Mouse (Mus musculus) G1E (cell line): ENCODE results near the gene Izumo1. TPM values are rescaled to one million over a fixed set of nuclear protein-coding genes. Genes with fewer than 3 reads are reported as not detected.

Experiments
- ATAC-seq: 2 replicates; pipeline ENCODE4 v1.8.0; 2016; ENCODE audit warnings: mild to moderate bottlenecking; ENCODE audit not compliant: insufficient number of reproducible peaks, poor library complexity, low FRiP score, severe bottlenecking; ENCODE audit errors: extremely low read depth
- DNase-seq: peaks from one replicate; pipeline ENCODE4 v3.0.0; 2012; ENCODE audit warnings: low spot score
- H3K27me3 ChIP-seq: 2 replicates; pipeline ENCODE4 v1.6.1; 2012; ENCODE audit warnings: mild to moderate bottlenecking, low read length, inconsistent platforms; ENCODE audit not compliant: insufficient read depth
- H3K36me3 ChIP-seq: replicated peaks from 2 replicates; pipeline ENCODE3; 2012; ENCODE audit warnings: mild to moderate bottlenecking, inconsistent platforms
- H3K4me1 ChIP-seq: 2 replicates; pipeline ENCODE4 v1.6.1; 2012; ENCODE audit warnings: low read depth, low read length, inconsistent platforms, mixed read lengths; ENCODE audit not compliant: insufficient read depth
- H3K4me3 ChIP-seq: 2 replicates; pipeline ENCODE4 v1.5.1; 2012; ENCODE audit warnings: low read depth, mild to moderate bottlenecking, inconsistent platforms, low read length, moderate library complexity, mixed read lengths
- H3K9me3 ChIP-seq: replicated peaks from 2 replicates; pipeline ENCODE4 v1.6.1; 2012; ENCODE audit warnings: inconsistent platforms
- CTCF ChIP-seq: IDR thresholded peaks from 2 replicates; pipeline ENCODE4 v1.5.1; 2012; ENCODE audit warnings: low read depth, low read length, inconsistent platforms, mixed read lengths
- GATA1 ChIP-seq: IDR thresholded peaks from 2 replicates; pipeline ENCODE4 v1.6.1; 2012; ENCODE audit warnings: borderline replicate concordance, low read length, inconsistent platforms, mixed read lengths
- GATA2 ChIP-seq: IDR thresholded peaks from 2 replicates; pipeline ENCODE4 v1.6.1; 2012; ENCODE audit warnings: low read depth, low read length, inconsistent platforms, borderline replicate concordance
- POLR2AphosphoS5 ChIP-seq: IDR thresholded peaks from 2 replicates; pipeline ENCODE4 v1.6.1; 2012; ENCODE audit warnings: low read depth, low read length, inconsistent platforms; ENCODE audit not compliant: insufficient replicate concordance
- TAL1 ChIP-seq: conservative IDR thresholded peaks from 2 replicates; pipeline ENCODE4 v1.6.1; 2012; ENCODE audit warnings: low read depth, low read length, inconsistent platforms, mixed read lengths
- polyA plus RNA-seq: library from polyadenylated mRNA; stranded (reverse); fragments of >175 nt; gene quantifications from 2 replicates; pipeline ENCODE4 v1.2.3, GENCODE M21; 2012
- total RNA-seq, 2 experiments: library from RNA; stranded (forward) in 1 of 2; stranded (reverse) in 1 of 2; fragments of 200-1000 nt in 1 of 2; fragments of >200 nt in 1 of 2; fragmentation: Nextera tagmentation in 1 of 2; gene quantifications; 2 replicates each; pipeline ENCODE4 v1.2.3; 2014 to 2017

Gene Izumo1
- total and polyA plus RNA-seq, 3 experiments, result 0.05 to 0.68 (median 0.10) TPM

DNA sequence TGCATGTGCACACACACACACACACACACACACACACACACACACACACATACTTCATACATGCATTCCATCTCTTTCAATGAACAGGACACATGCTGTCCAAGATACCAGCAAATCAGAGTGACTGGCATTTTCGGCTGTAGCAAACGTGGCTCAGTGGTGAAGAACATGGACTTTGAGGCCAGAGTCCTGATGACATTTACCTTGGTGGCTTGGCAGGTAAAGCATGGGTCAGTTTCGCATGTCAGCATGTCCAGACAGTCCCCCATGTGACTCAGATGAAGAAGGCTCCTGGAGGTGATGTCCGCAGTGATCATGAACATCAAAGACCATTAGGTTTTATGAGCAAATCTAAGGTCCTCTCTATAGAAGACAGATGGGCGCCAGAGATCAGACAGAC, 24.6 kb upstream of the Izumo1 start:
- DNase-seq (no peak), ATAC-seq (no peak)
- Histone ChIP-seq H3K36me3 (no peaks in the 10 kb centered on the region), H3K4me1 (peaks cover 34% of the 10 kb centered on the region), H3K9me3 (no peaks in the 10 kb centered on the region), H3K27me3 (peaks cover 29% of the 10 kb centered on the region), H3K4me3 (no peak overlapping the region)
- TF ChIP-seq TAL1 (no peak), GATA2 (no peak)

GRCm38 (mm10) chr7:45597527-45597926, 24.1 kb upstream of the Izumo1 start:
- Histone ChIP-seq H3K27me3 (peaks cover 29% of the 10 kb centered on the region), H3K36me3 (no peaks in the 10 kb centered on the region), H3K4me3 (no peak overlapping the region), H3K9me3 (no peaks in the 10 kb centered on the region), H3K4me1 (peaks cover 31% of the 10 kb centered on the region)
- no peak for TF ChIP-seq CTCF
- no peak for TF ChIP-seq GATA1
- no peak for TF ChIP-seq POLR2AphosphoS5
- TF ChIP-seq TAL1, result no peak
- TF ChIP-seq GATA2, result no peak
- DNase-seq (no peak), ATAC-seq (no peak)

- no peak for DNase-seq
- no peak for TF ChIP-seq TAL1
- no peak for TF ChIP-seq GATA2
- TF ChIP-seq GATA1, result no peak
- no peak for TF ChIP-seq POLR2AphosphoS5
- TF ChIP-seq CTCF, result no peak
Measured at GRCm38 (mm10) chr7:45598960-45599879, 22.4 kb upstream of the Izumo1 start.

DNA sequence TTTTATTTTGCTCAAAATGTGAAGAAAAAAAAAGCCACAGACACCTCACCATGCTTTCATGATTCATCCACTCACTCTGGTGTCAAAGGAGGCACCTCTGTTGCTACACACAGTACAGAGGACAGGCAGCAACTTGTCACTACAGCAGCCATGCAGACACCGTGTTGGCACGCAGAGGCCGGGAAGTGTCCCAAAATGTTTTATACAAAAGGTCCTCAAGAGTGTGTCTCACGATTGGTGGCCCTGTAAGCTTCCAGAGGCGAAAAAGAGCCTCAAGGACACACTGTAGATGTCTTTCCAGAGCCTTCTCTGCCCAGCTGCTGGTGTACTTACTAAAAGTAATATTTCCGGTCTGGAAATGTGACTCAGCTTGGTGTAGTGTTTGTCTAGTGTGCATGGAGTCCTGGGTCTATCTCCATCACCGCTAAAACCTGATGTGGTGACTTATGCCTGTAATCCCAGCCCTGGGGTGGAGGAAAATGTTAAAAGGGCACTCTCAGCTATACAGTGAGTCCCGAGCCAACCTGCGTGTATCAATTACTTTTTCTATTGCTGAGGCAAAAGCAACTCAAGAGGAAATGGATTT, 15.8 kb upstream of the Izumo1 start:
- H3K4me3 ChIP-seq, result no peak overlapping the region
- H3K27me3 ChIP-seq, result peaks cover 28% of the 10 kb centered on the region
- no peaks in the 10 kb centered on the region for H3K4me1 ChIP-seq
- no peak for DNase-seq
- no peak for TF ChIP-seq GATA1
- TF ChIP-seq POLR2AphosphoS5, result no peak
- TF ChIP-seq TAL1, result no peak
- TF ChIP-seq CTCF, result no peak
- TF ChIP-seq GATA2, result no peak
- no peaks in the 10 kb centered on the region for H3K9me3 ChIP-seq
- ATAC-seq, result no peak
- no peaks in the 10 kb centered on the region for H3K36me3 ChIP-seq

More at GRCm38 (mm10) chr7:45598960-45599879, 22.4 kb upstream of the Izumo1 start:
- H3K36me3 ChIP-seq, result no peaks in the 10 kb centered on the region
- no peak for ATAC-seq
- no peak overlapping the region for H3K4me3 ChIP-seq
- peaks cover 28% of the 10 kb centered on the region for H3K4me1 ChIP-seq
- H3K9me3 ChIP-seq, result no peaks in the 10 kb centered on the region
- peaks cover 35% of the 10 kb centered on the region for H3K27me3 ChIP-seq

GRCm38 (mm10) chr7:45609511-45609910, 12.1 kb upstream of the Izumo1 start:
- H3K27me3 ChIP-seq, result peaks cover 30% of the 10 kb centered on the region
- no peaks in the 10 kb centered on the region for H3K4me1 ChIP-seq
- H3K36me3 ChIP-seq, result no peaks in the 10 kb centered on the region
- no peak overlapping the region for H3K4me3 ChIP-seq
- no peak for ATAC-seq
- DNase-seq, result no peak
- TF ChIP-seq TAL1 (no peak), CTCF (no peak), GATA2 (no peak), GATA1 (no peak), POLR2AphosphoS5 (no peak)
- no peaks in the 10 kb centered on the region for H3K9me3 ChIP-seq

DNA sequence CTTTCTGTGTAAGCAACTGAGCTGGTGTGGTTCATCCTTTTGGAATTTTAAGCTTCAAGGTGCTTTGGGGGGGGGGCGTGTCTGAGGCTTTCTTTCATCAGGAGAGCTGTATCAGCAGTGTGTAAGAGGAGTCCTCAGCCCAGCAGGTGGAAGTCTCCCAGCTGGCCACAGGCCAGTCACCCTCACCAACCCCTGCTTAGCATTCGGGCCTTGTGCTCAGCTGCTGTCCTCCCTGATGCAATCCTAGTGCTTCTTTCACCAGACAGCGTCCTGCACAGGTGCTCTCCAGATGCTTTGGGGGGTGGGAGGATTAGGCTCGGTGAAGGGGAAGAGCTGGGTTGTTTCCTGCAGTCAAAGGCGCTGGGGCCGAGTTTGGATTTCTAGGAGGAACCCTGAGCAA, 5.3 kb upstream of the Izumo1 start:
- H3K9me3 ChIP-seq, result no peaks in the 10 kb centered on the region
- H3K4me3 ChIP-seq, result no peak overlapping the region
- DNase-seq (no peak), ATAC-seq (no peak)
- 0 out of 2 replicates have a peak, but pooled peaks cover 2% of the 10 kb centered on the region for H3K4me1 ChIP-seq
- no peak for TF ChIP-seq CTCF
- no peak for TF ChIP-seq GATA1
- TF ChIP-seq POLR2AphosphoS5, result no peak
- TF ChIP-seq GATA2, result no peak
- no peak for TF ChIP-seq TAL1
- H3K27me3 ChIP-seq, result peaks cover 51% of the 10 kb centered on the region
- H3K36me3 ChIP-seq, result no peaks in the 10 kb centered on the region
